Mouse (Mus musculus): ENCODE results near the gene Gm20518.

Gm20518 gene

DNA sequence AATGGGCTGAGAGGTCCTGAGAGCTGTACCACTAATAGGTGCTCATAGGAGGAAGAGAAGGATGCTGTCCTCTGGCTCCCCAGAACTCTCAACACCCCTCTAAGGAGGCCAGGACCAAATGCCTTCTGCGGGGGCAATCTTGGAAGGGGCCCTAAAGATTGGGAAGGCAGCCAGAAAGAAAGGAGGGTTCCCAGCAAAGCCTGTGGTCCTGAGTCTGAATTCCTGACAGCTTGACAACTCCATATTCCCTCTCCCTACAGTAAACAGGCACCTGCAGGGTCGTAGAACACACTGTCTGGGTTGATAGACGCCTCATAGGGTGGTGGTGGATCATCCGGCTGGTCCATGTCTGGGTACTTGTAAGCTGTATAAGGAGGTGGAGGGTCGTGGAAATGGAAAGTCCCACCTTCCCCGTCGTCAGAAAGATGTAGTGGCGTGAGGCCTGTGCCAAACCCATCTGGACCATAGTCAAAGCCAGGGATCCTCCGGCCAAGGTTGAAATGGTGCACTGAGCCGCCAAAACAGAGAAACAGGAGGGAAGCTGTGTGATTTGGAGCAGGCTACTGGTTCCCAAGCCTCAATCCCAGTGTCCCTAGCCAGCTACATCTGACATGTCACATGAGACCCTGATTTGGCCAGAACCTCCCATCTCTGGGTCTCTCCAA is 47.6 kb downstream of the Gm20518 start:
- DNase-seq (ENCODE audit: low spot score in 2 of 2), result no peak

DNA sequence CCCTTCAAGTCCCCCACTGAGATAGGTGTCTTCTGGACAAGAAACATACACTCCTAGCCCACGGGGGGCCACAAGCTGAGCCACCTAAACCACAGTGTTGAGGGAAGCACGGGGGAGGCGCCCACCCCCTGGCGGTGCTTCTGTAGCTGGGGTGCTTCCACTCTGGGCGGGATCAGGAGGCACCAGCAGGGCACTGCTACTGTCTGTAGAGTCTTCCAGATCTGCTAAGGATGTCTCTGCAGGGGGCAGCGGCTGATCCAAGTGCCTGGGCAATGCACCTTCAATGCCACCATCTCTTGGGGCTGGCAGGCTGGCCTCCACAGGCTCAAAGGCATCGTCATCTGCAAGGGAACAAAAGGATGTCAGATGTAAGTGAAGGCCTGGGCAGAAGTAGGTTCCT is 49.0 kb downstream of the Gm20518 start:
- DNase-seq (ENCODE audit: low spot score in 2 of 2), result no peak

DNA sequence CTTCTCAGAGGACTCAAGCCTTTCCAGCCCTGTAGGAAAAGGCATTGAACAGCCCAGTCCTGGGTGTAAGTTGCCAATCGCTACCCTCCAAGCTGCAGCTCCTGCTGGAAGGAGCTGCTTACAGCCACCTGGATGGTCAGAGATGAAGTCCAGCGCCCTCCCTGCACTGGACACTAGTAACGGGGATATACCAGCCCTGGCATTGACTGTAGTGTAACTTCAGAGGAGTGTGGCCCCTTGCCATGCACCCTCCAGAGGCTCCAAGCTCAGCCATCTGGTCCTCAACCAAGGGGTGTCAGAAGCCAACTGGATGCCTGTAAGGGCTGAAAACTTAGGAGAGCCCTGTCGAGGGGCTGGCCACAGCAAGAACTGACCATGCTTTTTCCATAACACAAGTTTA is 51.5 kb downstream of the Gm20518 start:
- no peak for DNase-seq (ENCODE audit: low spot score in 2 of 2)

DNA sequence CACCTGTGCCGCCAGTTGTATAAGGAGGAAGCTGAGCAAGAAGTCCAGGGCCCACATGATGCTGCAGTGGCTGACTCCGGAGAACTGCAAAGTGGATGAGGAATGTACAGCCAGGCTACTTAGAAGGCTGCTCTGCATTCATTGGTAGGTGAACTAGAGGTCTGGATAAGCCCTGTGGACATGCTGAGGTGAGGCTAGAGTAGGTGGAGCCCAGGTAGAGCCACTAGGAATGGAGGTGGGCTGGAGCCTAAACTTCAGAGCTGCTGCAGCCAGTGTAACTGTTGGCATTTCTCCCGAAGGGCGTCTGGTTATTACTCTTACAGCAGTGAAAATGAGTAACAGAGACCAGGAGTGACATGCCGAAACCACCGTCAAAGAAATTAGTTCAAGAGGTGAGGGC is 53.4 kb downstream of the Gm20518 start, which contains the start of gene Car15:
Gene Car15, minus strand, starts transcription at position 314 of the 400 bp plus-strand sequence.
- DNase-seq (ENCODE audit: low spot score in 2 of 2), result no peak

DNA sequence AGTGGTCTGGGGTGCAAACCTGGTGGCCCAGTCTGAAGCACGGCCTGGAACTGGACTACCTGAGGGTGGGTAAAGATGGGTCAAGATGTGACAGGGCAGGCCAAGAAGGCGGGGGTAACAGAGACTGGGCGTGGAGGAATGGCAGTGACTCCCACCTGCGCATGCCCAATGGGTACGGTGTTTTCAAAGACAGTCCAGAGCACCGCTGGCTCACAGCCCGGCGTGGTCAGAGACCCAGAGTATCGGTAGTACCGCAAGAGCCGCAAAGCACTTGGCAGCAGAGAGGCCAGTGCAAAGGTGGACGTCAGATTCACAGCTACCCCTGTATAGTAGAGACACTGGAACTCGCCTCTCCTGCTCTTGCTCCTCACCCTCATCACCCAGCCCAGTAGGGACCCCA is 56.0 kb downstream of the Gm20518 start:
- DNase-seq (ENCODE audit: low spot score in 2 of 2), result no peak

DNA sequence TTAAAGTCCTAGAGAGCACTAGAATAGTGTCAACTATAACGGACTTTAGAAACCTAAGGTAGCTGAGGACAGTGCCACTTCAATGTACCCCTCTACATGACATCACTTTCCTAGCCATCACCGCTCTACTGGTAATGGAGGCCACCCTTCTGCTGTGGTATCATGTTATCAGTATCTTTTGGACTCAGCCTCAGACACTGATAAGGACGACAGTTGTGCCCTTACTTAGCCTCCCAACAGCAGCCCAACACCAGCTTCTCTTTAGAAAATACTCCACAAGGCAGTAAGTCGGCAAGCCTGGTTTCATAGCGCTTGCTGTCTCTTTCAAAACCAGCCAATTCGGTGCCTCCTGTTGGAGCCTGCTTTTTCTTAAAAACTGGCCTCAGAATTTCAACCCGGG is 56.9 kb downstream of the Gm20518 start:
- DNase-seq (ENCODE audit: low spot score in 2 of 2), result no peak

DNA sequence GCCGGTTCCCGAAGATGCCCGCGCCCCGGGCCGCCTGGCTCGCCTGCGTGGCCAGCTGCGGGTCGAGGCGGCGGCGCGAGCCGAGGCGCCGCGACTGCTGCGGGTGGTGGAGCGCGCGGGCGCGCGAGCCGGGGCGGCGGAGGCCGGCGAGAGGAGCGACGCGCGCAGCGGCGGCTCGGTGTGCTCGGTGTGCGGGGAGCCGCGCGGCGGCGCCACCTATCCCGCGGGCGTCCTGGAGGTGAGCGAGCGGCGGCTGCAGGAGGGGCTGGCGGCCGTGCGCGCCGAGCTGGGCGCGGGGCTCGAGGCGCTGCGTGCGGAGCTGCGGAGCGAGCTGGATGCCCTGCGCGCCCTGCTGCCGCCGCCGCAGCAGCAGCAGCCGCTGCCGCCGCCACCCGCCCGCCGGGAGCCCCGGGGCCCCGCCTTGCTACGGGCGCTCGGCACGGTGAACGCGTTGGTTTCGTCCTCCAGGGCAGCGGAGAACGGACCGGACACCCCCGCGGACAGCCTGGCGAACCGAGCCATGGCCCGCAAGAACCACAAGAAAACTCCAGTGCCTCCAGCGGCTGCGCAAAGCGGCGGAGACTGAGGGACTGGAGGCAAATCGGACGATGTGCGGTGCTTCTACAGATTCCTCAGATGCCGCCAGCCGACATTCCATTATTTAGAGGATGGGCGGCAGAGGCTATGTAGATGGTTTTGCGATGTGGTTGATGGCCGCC is 57.6 kb downstream of the Gm20518 start:
- DNase-seq (ENCODE audit: low spot score in 2 of 2), result no peak

DNA sequence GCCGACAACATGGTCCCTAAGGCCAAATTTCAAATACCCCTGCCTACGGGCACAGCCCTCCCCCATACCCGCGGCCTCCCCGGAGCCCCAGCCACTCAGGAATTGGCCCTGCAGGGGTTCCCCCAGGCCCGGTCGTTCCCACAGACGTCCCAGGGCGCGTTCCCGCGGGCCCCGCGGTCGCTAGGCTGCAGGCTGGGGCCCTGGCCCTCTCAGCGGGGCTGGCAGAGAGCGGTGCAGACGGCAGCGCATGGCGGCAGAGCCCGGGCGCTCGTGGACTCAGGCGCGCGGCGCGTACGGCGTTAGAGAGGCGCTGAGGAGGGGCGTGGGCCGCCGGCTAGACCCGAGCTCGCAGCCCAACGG is 58.2 kb downstream of the Gm20518 start:
- DNase-seq (ENCODE audit: low spot score in 2 of 2), result no peak

DNA sequence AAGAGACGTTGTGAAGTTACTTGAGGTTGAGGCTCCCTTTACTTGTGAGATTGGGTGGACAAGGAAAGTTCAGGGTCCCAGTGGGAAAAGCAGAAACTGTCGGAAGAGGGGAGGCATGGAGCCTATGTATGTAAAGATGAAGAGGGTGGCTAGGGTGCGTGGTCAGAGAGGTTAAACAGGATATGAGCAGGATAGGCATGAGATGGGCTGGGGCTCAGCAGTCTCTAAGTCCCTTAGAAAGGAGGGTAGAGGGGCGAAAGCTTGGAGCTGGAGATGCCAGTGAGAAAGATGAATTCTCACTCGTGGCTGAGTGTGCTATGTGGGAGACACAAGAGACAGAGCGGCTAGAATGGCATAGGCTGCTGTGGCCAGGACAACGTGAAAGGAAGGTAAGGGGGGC is 58.6 kb downstream of the Gm20518 start, which contains the start of gene B830017H08Rik:
Gene B830017H08Rik, plus strand, starts transcription at position 301 of the 400 bp plus-strand sequence.
- DNase-seq (ENCODE audit: low spot score in 2 of 2), result no peak

DNA sequence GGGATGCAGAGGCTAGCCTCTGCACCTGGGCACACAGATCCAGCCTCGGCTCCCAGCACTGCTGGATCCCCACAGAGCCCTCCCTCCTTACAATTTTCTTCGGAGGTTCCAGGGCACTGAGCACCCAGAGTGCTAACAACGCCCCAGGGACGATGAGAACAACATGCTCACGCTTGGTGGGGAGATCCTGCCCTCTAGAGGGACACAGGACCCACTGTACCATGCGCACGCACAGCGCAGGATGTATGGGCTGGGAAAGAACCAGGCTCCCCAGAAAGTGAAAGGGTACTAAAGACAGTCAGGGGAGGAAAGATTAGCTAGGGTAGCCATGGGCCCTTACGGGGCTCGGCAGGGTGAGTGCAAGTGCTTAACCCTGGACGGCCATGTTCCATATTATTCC is 59.7 kb downstream of the Gm20518 start:
- no peak for DNase-seq (ENCODE audit: low spot score in 2 of 2)

DNA sequence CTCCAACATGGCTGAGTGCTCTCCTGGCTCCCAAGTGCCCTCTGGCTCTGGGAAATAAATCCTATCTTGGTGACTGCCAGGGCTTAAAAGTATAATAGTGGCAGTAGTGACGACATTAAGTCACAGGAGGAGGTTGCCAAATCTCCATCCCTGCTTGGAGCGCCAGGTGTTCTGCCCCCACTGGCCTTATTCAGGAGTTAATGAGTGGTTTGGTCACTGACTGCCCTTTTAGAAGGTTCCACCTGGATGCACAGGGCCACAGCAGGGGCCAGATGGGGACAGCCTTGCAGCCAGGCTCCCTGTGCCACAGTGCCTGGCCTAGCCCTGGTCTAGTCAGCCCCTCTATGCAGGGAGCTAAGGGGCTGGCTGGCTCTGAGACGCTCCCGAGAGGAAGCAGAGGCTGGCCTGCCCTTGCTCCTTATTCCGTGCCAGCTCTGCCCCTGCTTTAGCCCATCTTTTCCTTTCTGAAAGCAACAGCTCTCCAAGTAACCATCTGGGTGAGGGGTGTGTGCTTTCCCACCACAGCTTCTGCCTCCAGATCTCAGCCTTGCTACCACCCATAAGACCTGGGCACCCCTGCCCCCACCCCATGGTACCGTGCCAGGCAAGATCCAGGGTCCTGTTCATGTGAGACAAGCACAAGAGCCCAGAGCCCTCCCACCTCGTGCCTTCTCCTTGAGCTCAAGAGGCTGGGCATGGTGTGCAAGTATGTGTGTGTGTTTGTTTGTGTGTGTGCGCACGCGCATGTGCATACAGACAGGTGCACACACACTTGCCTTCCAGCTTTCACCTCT is 60.9 kb downstream of the Gm20518 start:
- DNase-seq (ENCODE audit: low spot score in 2 of 2), result no peak

DNA sequence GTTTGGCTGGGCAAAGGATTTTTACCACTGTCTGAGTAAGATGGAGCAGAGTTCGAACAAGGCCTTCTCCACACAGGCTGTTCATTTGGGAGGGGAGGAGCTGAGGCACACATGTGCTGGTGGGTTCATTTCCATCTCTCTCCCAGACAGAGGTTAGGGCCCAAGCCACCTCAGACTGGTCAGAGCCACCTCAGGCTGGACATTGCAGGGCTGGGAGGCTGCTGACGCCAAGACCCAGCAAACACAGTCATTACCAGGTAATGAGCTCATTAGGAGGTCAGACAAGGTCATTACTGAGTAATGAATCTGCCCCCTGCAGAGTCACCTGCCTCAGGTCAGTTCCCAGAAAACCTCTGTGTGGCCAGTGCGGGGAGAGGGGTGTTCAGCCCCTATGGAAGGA is 62.6 kb downstream of the Gm20518 start:
- no peak for DNase-seq (ENCODE audit: low spot score in 2 of 2)

DNA sequence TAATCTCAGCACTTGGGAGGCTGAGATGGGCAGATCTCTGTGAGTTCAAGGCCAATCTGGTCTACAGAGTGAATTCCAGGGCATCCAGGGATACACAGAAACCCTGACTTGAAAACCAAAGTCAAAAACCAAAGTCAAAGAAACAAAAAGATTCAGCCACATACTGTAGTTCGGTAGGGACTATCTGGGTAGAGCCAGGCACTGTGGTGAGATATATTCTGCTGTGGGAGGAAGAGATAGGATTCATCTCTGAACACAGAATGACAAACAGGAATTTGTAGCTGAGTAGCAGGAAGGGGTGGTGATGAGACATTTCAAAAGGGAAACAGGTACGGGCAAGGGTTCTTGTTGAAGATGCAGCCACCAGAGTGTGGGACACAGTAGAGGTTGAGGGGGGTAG is 63.2 kb downstream of the Gm20518 start:
- DNase-seq (ENCODE audit: low spot score in 2 of 2), result no peak

DNA sequence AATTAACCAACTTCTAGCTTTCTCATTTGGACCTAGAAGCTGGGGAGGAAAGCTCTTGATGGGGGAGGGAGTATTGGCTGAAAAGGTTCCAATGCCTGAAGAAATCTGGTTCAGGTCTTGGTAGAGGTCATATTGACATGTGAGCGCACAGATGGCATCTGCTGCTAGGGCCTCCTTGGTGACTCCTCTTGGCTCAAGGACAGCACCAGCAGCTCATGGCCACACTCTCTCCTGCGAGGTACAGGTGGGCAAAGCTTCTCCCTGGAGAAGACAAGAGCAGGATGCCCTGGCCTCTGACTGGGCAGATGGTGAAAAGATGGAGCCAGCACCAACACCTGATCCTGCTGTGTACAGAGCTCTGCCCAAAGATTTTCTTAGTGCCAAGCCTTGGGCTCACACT is 65.0 kb downstream of the Gm20518 start:
- DNase-seq (ENCODE audit: low spot score in 2 of 2), result no peak

DNA sequence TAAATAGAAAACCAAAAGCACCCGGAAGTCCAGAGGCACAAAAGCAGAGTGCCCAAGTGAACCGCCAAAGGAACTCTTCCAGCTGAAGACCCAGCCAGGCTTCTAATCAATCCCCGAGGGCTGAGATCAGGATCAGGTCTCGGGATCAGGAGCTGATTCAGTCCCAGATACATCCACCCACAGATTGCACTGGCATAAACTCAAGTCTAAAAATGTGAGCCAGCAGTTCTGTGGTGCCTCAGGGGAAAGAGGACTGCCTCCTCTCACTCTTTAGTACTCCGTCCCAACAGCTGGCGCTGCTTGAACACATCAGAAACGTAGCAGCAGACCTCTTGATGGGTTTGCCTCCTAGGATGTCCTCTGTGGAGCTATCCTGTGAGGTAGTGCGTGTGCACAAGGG is 74.9 kb downstream of the Gm20518 start:
- DNase-seq (ENCODE audit: low spot score in 2 of 2), result no peak

DNA sequence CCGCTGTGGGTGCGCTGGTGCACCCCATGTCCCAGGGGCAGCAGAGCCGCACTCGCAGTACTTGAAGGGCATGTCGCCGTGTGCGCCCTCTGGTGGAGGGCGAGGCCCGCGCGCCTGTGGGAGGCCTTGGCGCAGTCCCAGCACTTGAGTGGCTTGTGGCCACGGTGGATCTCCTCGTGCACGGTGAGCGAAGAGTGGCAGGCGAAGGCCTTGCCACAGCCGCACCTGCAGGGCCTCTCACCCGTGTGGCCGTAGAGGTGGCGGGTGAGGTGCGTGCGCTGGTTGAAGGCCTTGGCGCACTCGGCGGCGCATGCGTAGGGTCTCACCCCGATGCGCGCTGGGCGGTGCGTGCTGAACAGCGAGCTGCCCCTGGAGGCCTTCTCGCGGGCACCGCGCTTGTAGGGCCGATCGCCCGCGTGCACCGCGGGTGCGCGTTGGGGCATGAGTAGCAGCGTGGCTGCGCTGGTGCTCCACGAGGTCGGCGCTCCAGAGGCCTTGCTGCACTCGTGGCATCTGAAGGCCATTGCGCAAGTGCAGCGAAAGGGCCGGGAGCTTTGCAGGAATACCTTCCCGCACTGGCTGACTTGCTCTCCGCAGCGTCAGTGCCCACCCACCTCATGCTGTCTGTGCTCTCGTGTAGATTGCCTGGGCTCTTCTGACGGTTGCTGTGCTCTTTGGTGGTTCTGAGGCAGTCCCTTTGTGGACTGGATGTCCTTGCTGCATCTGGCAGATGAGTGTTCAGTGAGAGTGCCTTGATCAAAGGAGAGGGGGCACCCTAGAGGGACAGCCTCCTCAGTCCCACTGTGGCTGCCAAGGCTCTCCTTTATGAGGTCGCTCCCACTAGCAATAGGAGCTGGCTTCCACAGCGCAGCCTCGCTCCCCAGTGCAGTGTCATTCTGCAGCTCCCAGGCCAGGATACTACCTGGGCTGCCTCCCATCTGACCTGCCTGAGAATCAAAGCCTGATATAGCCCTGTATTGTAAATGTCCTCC is 75.8 kb downstream of the Gm20518 start:
- DNase-seq (ENCODE audit: low spot score in 2 of 2), result peak in 1 of 2 experiments; percentile 65

DNA sequence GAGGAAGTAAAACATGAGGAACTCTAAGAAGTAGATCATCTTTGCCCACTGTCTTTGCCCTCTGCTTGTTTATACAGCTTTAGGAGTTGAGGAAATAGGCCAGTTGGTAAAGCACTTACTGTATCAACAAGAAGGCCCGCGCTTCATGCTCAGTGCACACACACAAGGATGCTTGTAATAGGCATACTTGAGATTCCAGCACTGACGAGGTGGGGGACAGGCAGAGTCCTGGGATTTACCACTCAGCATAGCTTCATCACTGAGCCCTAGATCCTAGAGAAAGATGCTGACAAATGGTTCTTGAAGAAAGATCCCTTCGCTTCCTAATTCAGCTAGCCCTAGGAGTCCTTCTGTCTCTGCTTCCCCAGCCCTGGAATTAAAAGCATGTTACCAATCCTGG is 78.3 kb downstream of the Gm20518 start:
- no peak for DNase-seq (ENCODE audit: low spot score in 2 of 2)

DNA sequence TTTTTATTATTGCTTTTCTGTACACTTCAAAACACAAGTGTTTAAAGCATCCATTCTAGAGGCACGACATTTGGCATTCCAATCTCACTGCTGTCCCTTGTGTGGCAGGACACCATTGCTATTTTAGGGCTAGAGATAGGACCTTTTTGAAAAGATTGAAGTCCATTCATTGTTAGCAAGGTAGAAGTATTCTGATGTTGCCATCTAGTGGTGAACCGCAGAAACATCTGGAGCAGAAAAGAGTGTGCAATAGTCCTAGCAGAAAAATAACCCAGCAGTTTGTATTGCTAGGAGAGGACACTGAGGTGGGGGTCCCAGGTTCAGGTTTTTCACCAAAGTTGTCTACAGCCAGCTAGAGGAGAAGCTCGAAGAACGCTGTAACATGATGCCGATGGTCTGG is 79.4 kb downstream of the Gm20518 start:
- no peak for DNase-seq (ENCODE audit: low spot score in 2 of 2)

DNA sequence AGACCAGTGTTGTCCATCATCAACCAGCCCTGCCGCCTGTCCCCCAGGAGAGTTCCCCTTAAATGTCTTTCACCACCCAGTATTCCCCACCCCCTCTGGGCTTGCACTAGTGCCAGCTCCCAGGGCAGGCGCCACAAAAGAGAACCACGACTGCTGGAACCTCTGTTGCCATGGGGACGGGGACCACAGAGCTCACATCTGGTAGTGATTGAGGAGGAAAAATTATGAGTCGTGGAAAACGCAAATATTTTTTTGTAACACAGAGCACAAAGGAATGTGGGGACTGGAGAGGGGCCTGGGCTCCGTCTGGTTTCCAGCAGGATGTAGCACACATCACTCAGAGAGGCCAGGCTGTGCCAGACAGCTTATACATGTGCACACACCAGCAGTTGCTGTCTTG is 81.8 kb downstream of the Gm20518 start:
- no peak for DNase-seq (ENCODE audit: low spot score in 2 of 2)

DNA sequence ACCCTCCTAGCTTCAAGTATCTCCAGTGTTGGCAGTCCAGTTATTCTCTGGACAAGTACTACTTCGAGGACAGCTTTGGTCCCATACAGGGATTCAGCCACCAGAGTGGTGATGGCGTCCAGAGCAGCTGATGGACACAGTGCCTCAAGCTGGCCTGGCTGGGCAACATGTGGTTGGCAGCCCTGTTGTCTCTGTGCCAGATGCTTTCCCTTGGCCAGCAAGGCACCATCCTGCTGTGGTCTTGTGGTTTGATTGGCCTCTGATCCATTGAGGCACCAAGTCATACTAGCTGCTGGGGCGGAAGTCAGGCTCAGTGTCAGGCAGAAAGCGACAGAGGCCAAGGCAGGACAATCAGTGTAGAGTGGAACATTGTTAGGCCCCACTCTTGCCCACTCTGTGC is 82.3 kb downstream of the Gm20518 start:
- DNase-seq (ENCODE audit: low spot score in 2 of 2), result no peak

DNA sequence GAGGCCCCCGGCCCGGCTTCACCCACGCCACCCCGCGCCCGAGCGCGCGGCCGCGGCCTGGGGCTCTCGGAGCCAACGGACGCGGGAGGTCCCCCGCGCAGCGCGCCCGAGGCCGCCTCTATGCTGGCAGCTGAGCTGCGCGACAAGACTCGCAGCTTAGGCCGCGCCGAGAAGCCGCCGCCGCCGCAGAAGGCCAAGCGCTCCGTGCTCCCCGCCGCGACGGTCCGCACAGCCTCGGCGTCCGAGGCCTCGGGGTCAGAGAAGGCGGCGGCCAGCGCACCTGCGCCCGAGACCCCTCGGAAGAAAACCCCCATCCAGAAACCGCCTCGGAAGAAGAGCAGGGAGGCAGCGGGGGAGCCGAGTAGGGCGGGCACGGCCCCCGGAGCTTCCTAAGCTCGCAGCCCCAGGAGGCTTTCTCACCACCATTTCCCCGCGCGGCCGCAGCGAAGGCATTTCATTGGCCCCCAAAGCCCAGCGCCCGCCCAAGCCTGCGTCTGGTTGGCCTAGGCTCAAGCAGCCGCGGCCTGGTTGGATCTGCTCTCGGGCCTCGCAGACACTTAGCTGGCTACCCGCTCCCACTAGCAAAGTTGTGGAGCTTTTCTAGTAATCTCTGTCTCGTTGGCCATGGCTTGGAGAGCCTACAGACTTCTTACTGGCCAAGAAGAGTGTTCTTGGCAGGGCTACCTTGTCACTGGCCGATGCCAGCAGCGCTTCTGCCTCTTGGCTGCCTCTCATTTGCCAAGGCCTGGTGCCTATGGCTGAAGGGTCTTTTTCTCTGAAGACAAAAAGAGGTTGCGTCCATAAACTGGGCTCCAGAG is 84.1 kb downstream of the Gm20518 start:
- peak; percentile 70 to 85 for DNase-seq (ENCODE audit: low spot score in 2 of 2)
